Mouse (Mus musculus): ENCODE measurements around the gene P2ry6. TPM values are rescaled to one million over a fixed set of nuclear protein-coding genes. Genes with fewer than 3 reads are reported as not detected.
A peak's percentile ranks its signal among the peaks of the same experiment; 100 is the strongest.

The P2ry6 gene
- total RNA-seq, 2 experiments from 2014 or later = 2.3 to 4.0 TPM

- DNase-seq (ENCODE audit: extremely low spot score in 1 of 2, low spot score in 2 of 2) = no peak
- Histone ChIP-seq H3K27ac (no peak overlapping the region), H3K4me3 (no peak overlapping the region)
- no peak for TF ChIP-seq CTCF (IDR thresholded peaks at IDR 0.05)
- intact Hi-C loops (cut with DNase I) = loop anchor here (10.0 kb wide), 1 partner anchor 469 kb away; no protein-coding TSS in a partner anchor
Measured at GRCm38 (mm10) chr7:100906029-100906789, 68.2 kb downstream of the P2ry6 start.

- intact Hi-C loops (cut with DNase I) = loop anchor here (10.0 kb wide), 1 partner anchor 470 kb away; no protein-coding TSS in a partner anchor
- H3K27ac ChIP-seq = no peak overlapping the region
- no peak overlapping the region for H3K4me3 ChIP-seq
- TF ChIP-seq CTCF (IDR thresholded peaks at IDR 0.05) = no peak
- no peak for DNase-seq (ENCODE audit: extremely low spot score in 1 of 2, low spot score in 2 of 2)
Measured at GRCm38 (mm10) chr7:100905037-100905436, 69.4 kb downstream of the P2ry6 start.

- no peak for TF ChIP-seq CTCF (IDR thresholded peaks at IDR 0.05)
- intact Hi-C loops (cut with DNase I) = loop anchor here (10.0 kb wide), 1 partner anchor 470 kb away; no protein-coding TSS in a partner anchor
- no peak for DNase-seq (ENCODE audit: extremely low spot score in 1 of 2, low spot score in 2 of 2)
- Histone ChIP-seq H3K27ac (no peak overlapping the region), H3K4me3 (no peak overlapping the region)
Measured at GRCm38 (mm10) chr7:100904612-100905011, 69.8 kb downstream of the P2ry6 start.

- DNase-seq (ENCODE audit: extremely low spot score in 1 of 2, low spot score in 2 of 2) = no peak
- Histone ChIP-seq H3K4me3 (no peak overlapping the region), H3K27ac (no peak overlapping the region)
- intact Hi-C loops (cut with DNase I) = loop anchor here (10.0 kb wide), 1 partner anchor 472 kb away; no protein-coding TSS in a partner anchor
- peak; percentile 65 for TF ChIP-seq CTCF (IDR thresholded peaks at IDR 0.05)
Measured at GRCm38 (mm10) chr7:100902451-100903137, 71.9 kb downstream of the P2ry6 start.

- no peak overlapping the region for H3K4me3 ChIP-seq
- no peak for DNase-seq (ENCODE audit: extremely low spot score in 1 of 2, low spot score in 2 of 2)
- TF ChIP-seq CTCF (IDR thresholded peaks at IDR 0.05) = no peak
- intact Hi-C loops (cut with DNase I) = no loop called here
- no peak overlapping the region for H3K27ac ChIP-seq
Measured at GRCm38 (mm10) chr7:100897828-100898227, 76.6 kb downstream of the P2ry6 start.

GRCm38 (mm10) chr7:100894833-100895226 is 79.6 kb downstream of the P2ry6 start:
- intact Hi-C loops (cut with DNase I) = no loop called here
- H3K4me3 ChIP-seq = peak overlapping the region; percentile 83
- peak overlapping the region; percentile 97 for H3K27ac ChIP-seq
- no peak for TF ChIP-seq CTCF (IDR thresholded peaks at IDR 0.05)
- no peak for DNase-seq (ENCODE audit: extremely low spot score in 1 of 2, low spot score in 2 of 2)

- H3K27ac ChIP-seq = peak overlapping the region; percentile 97
- intact Hi-C loops (cut with DNase I) = no loop called here
- peak; percentile 71 to 75 for DNase-seq (ENCODE audit: extremely low spot score in 1 of 2, low spot score in 2 of 2)
- TF ChIP-seq CTCF (IDR thresholded peaks at IDR 0.05) = no peak; the same call in 1 of the 2 replicates
- peak overlapping the region; percentile 83 for H3K4me3 ChIP-seq
Measured at GRCm38 (mm10) chr7:100894057-100894832, 80.2 kb downstream of the P2ry6 start.

- TF ChIP-seq CTCF (IDR thresholded peaks at IDR 0.05) = no peak; the same call in 1 of the 2 replicates
- peak; percentile 54 to 60 for DNase-seq (ENCODE audit: extremely low spot score in 1 of 2, low spot score in 2 of 2)
- Histone ChIP-seq H3K4me3 (peak overlapping the region; percentile 83), H3K27ac (peak overlapping the region; percentile 97)
- intact Hi-C loops (cut with DNase I) = no loop called here
Measured at GRCm38 (mm10) chr7:100893249-100894056, 81.0 kb downstream of the P2ry6 start.

Other genes with a start within 250 kb of the P2ry6 start
- 10 to 100 TPM; 14.1 to 18.6 TPM for gene Relt, start 111.2 kb downstream of the P2ry6 start, total RNA-seq (2021)
- gene Arhgef17, start 42.5 kb downstream of the P2ry6 start, total RNA-seq (2021) = 100 to 1,000 TPM; 134 to 142 TPM
- gene P2ry2, start 38.2 kb upstream of the P2ry6 start, total RNA-seq (2021) = under 1 TPM; 0.68 to 0.82 TPM
- 10 to 100 TPM; 40.5 to 41.6 TPM for gene Fchsd2, start 118.2 kb upstream of the P2ry6 start, total RNA-seq (2021)

Measured in left cerebral cortex, adult 2 months (tissue).